Mouse (Mus musculus): ENCODE data around the gene Suox. TPM values are rescaled to one million over a fixed set of nuclear protein-coding genes. Genes with fewer than 3 reads are reported as not detected.

The Suox gene
- polyA plus RNA-seq, 1 experiment from 2014 or later, result 13.8 TPM

- H3K4me1 ChIP-seq, result no peaks in the 10 kb centered on the region
- H3K36me3 ChIP-seq, result no peaks in the 10 kb centered on the region
- H3K4me3 ChIP-seq, result no peak overlapping the region
- ATAC-seq (ENCODE audit: borderline replicate concordance, extremely low read depth, low FRiP score, low TSS enrichment), result no peak
- H3K9me3 ChIP-seq, result no peaks in the 10 kb centered on the region
- no peak overlapping the region for H3K27ac ChIP-seq
- no peak overlapping the region for H3K9ac ChIP-seq
- H3K4me2 ChIP-seq, result no peak overlapping the region
- H3K27me3 ChIP-seq, result no peaks in the 10 kb centered on the region
These were observed 11.4 kb downstream of the Suox start for GRCm38 (mm10) chr10:128662465-128662864.

DNA sequence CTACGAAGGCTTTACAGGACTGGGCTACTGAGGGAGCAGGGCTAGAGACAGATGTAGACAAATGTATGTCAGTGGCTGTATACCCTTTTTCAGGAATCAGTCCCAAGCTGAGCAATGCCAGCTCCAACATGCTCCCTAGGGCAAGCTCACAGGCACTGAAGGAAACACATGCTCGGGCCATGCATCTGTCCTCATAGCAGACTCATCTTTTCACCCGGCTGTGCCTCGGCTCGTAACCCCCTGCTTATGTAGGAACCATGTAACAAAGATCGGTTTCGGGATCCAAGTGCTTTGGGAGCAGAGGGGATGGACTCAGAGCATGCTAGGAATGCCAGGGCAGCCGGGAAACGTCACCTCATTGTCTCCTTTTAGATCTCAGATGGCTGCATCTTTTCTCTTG, 14.4 kb downstream of the Suox start:
- no peak overlapping the region for H3K9ac ChIP-seq
- H3K27ac ChIP-seq, result no peak overlapping the region
- 34% methylated on average over 9 of the region's 9 CpGs for WGBS

GRCm38 (mm10) chr10:128657844-128658243, 16.0 kb downstream of the Suox start:
- H3K4me2 ChIP-seq, result no peak overlapping the region
- H3K9me3 ChIP-seq, result no peaks in the 10 kb centered on the region
- no peak overlapping the region for H3K9ac ChIP-seq
- no peak for ATAC-seq (ENCODE audit: borderline replicate concordance, extremely low read depth, low FRiP score, low TSS enrichment)
- no peaks in the 10 kb centered on the region for H3K4me1 ChIP-seq
- no peak overlapping the region for H3K4me3 ChIP-seq
- no peak overlapping the region for H3K27ac ChIP-seq
- H3K27me3 ChIP-seq, result no peaks in the 10 kb centered on the region
- WGBS, result 43% methylated on average over 9 of the region's 9 CpGs
- H3K36me3 ChIP-seq, result no peaks in the 10 kb centered on the region

More for the DNA sequence above, 14.4 kb downstream of the Suox start:
- no peaks in the 10 kb centered on the region for H3K36me3 ChIP-seq
- ATAC-seq (ENCODE audit: borderline replicate concordance, extremely low read depth, low FRiP score, low TSS enrichment), result no peak
- no peaks in the 10 kb centered on the region for H3K9me3 ChIP-seq
- no peak overlapping the region for H3K4me3 ChIP-seq
- H3K4me1 ChIP-seq, result no peaks in the 10 kb centered on the region
- H3K4me2 ChIP-seq, result no peak overlapping the region
- H3K27me3 ChIP-seq, result no peaks in the 10 kb centered on the region

- H3K4me1 ChIP-seq, result no peaks in the 10 kb centered on the region
- H3K9ac ChIP-seq, result no peak overlapping the region
- no peak overlapping the region for H3K27ac ChIP-seq
- no peak overlapping the region for H3K4me3 ChIP-seq
- H3K36me3 ChIP-seq, result no peaks in the 10 kb centered on the region
- H3K9me3 ChIP-seq, result no peaks in the 10 kb centered on the region
- WGBS, result 72% methylated on average over 1 of the region's 1 CpGs
- ATAC-seq (ENCODE audit: borderline replicate concordance, extremely low read depth, low FRiP score, low TSS enrichment), result no peak
- H3K4me2 ChIP-seq, result no peak overlapping the region
- no peaks in the 10 kb centered on the region for H3K27me3 ChIP-seq
These were observed 17.1 kb downstream of the Suox start for GRCm38 (mm10) chr10:128656731-128657130.

DNA sequence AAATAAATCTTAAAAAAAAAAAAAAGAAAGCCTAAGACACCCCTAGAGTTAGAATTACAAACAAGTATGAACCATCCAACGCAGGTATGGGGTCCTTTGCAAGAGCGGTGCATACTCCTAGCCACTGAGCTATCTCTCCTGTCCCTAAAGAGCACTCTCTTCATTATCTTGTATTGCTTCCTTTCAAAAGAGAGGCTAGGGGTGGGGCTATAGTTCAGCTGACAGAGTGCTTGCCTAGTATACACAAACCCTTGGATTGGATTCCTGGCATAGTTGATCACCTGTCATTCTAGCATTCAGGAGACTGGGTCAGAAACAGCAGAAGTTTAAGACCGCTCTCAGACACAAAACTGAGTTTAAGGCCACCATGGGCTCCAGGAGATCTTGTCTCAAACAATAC, 18.6 kb downstream of the Suox start:
- ATAC-seq (ENCODE audit: borderline replicate concordance, extremely low read depth, low FRiP score, low TSS enrichment), result no peak
- peak overlapping the region; percentile 33; the same call in 1 of the 2 replicates for H3K27ac ChIP-seq

DNA sequence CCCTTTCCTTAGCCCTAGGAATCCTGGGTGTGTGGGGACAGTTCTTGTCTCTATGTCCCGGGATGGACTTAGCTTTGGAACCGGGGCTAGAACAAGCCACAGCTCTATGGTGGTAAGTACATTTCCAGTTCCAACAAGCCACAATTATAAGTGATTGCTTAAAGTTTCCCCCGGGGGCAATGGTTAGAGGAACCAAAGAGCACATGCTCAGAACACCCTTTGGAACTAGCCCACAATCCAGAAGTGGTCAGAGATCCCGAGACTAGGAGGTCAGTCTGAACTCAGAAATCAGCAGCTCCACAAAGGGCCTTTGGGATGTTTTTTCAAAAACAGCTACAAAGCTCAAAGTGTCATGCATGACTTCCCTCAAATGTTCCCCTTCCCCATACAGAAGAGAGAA, 20.0 kb downstream of the Suox start:
- Histone ChIP-seq H3K4me1 (no peaks in the 10 kb centered on the region), H3K4me3 (no peak overlapping the region), H3K9ac (no peak overlapping the region), H3K36me3 (no peaks in the 10 kb centered on the region), H3K4me2 (no peak overlapping the region), H3K27me3 (no peaks in the 10 kb centered on the region), H3K27ac (no peak overlapping the region), H3K9me3 (no peaks in the 10 kb centered on the region)
- WGBS, result 62% methylated on average over 4 of the region's 4 CpGs
- no peak for ATAC-seq (ENCODE audit: borderline replicate concordance, extremely low read depth, low FRiP score, low TSS enrichment)

More for the DNA sequence above, 18.6 kb downstream of the Suox start:
- Histone ChIP-seq H3K4me3 (no peak overlapping the region), H3K9ac (no peak overlapping the region), H3K4me2 (no peak overlapping the region), H3K27me3 (no peaks in the 10 kb centered on the region), H3K36me3 (no peaks in the 10 kb centered on the region), H3K4me1 (no peaks in the 10 kb centered on the region), H3K9me3 (no peaks in the 10 kb centered on the region)
- 27% methylated on average over 3 of the region's 3 CpGs for WGBS

DNA sequence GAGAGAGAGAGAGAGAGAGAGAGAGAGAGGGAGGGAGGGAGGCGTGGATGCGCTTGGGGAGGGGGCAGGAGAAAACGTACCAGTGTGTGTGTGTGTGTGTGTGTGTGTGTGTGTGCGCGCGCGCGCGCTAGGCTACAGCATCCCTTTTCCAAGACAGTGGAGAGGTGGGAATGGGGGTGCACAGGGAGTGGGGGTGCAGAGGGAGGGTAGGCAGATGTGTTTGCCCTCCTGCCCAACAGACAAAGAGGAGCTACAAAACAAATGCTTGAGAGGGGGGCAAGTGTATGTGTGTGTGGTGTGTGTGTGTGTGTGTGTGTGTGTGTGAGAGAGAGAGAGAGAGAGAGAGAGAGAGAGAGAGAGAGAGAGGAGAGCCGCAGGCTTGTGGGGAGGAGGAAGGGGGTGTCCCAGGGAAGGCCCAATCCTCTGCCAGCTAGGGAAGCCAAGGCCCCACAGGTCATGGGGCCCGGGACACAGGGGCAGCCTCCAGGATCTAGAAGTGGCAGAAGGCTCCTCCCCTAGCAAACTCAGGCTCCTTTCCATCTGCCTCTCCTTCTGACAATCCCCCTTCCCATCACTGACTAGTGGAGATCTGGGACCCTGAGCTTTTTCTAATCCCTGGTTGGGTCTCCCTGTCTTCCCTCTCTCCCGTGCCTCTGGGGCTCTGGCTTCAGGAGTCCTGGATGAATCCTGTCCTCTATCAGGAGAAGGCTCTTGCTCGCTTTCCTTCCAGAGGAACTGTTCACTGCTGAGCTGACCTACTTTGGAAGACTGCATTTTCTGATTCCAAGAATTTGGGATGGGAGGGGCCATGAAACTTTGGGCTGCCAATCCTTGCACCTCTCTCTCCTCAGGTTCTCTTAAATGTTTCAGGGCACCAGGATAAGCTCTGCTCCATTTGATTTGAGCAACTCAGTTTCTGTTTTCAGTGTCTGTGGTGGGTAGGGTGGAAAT, 27.5 kb downstream of the Suox start:
- peaks cover 25% of the 10 kb centered on the region; the same call in 1 of the 2 replicates for H3K4me1 ChIP-seq
- H3K27ac ChIP-seq, result no peak overlapping the region
- no peak overlapping the region for H3K9ac ChIP-seq
- WGBS, result 3% methylated on average over 13 of the region's 13 CpGs
- no peaks in the 10 kb centered on the region for H3K9me3 ChIP-seq
- 0 out of 2 replicates have a peak, but pooled peaks cover 4% of the 10 kb centered on the region for H3K27me3 ChIP-seq
- H3K4me2 ChIP-seq, result peak overlapping the region; percentile 89
- ATAC-seq (ENCODE audit: borderline replicate concordance, extremely low read depth, low FRiP score, low TSS enrichment), result peak; percentile 59; the same call in 1 of the 2 replicates
- peak overlapping the region; percentile 50 for H3K4me3 ChIP-seq
- no peaks in the 10 kb centered on the region for H3K36me3 ChIP-seq

DNA sequence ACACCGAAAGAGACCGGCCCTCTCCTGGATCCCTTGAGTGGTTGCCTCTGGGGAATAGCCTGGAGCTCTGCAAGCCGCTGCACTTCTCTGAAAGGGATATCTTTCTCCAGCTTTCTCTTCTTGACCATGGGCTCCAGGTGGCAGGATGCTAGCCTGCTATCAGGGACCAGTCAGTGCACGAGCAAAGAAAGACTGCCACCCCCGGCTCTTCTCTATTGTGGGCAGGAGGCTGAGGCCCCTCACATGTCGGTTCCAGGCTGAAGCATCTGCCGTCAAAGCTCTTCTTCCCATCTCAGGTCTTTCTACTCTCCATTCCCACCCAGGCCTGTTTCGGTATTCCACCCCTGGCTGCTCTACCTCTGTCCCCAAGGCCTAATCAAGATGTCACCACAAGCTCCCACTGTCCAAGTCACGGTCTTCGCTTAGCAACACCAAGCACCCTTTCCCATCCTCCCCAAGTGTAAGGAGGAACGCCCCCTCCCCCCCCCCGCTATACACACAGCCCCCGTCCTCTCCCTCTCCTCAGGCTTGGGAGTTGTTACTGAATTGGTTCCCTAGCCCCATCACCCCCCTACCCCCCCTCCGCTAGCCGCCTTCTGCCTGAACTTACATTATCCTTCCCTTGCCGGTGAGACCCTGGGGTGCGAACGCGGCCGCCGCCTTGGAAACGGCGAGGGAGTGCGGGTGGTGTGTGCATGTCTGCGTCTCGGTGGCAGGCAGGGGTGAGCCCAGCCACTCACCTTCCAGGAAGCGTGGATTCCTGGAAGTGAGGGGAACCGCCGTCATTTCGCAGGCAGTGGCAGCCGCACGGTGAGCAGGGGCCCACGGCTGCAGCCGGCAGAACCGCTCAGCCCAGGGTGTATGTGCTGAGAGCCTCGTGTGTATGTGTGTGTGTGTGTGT, 28.5 kb downstream of the Suox start, which contains the start of gene Ikzf4:
Ikzf4 (minus strand) TSS at position 881 of the 901 bp plus-strand sequence.
- Histone ChIP-seq H3K4me1 (peaks cover 25% of the 10 kb centered on the region; the same call in 1 of the 2 replicates), H3K36me3 (no peaks in the 10 kb centered on the region), H3K9ac (peak within 1 kb of the TSS; percentile 53), H3K27ac (no peak within 1 kb of the TSS), H3K4me2 (peak within 1 kb of the TSS; percentile 89), H3K9me3 (no peaks in the 10 kb centered on the region), H3K27me3 (0 out of 2 replicates have a peak, but pooled peaks cover 4% of the 10 kb centered on the region), H3K4me3 (peak within 1 kb of the TSS; percentile 50)
- WGBS, result 5% methylated on average over 35 of the region's 36 CpGs
- ATAC-seq (ENCODE audit: borderline replicate concordance, extremely low read depth, low FRiP score, low TSS enrichment), result peak; percentile 67; the same call in 1 of the 2 replicates

DNA sequence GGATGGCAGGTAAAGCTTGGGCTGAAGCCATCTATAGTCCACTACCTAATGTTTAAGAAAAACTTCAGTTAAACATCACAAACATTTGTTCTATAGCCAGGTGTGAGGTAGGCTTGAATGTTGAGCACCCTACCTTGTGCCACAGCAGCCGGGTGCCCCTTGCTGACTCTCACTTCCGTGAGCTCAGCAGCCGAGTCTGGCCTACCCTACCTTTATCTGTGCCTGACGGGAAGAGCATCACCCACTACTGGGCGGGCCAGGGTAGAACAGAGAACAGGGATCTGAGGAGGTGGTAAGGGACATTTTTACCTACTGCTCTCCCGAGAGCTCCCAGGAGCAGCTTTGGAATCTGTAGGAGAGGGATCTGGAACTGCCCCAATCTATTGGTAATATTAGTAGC, 31.1 kb downstream of the Suox start:
- Histone ChIP-seq H3K4me2 (no peak overlapping the region), H3K27me3 (0 out of 2 replicates have a peak, but pooled peaks cover 4% of the 10 kb centered on the region), H3K4me3 (no peak overlapping the region), H3K27ac (no peak overlapping the region), H3K9me3 (no peaks in the 10 kb centered on the region), H3K9ac (no peak overlapping the region), H3K4me1 (peaks cover 25% of the 10 kb centered on the region; the same call in 1 of the 2 replicates), H3K36me3 (no peaks in the 10 kb centered on the region)
- ATAC-seq (ENCODE audit: borderline replicate concordance, extremely low read depth, low FRiP score, low TSS enrichment), result no peak
- 78% methylated on average over 6 of the region's 6 CpGs for WGBS

- 59% methylated on average over 7 of the region's 7 CpGs for WGBS
- Histone ChIP-seq H3K9ac (no peak overlapping the region), H3K4me2 (no peak overlapping the region), H3K9me3 (no peaks in the 10 kb centered on the region), H3K4me1 (peaks cover 25% of the 10 kb centered on the region; the same call in 1 of the 2 replicates), H3K27me3 (0 out of 2 replicates have a peak, but pooled peaks cover 4% of the 10 kb centered on the region), H3K4me3 (no peak overlapping the region), H3K27ac (no peak overlapping the region), H3K36me3 (no peaks in the 10 kb centered on the region)
- 0 out of 2 replicates have a peak, but pooled peaks have one; percentile 9 for ATAC-seq (ENCODE audit: borderline replicate concordance, extremely low read depth, low FRiP score, low TSS enrichment)
These were observed 32.0 kb downstream of the Suox start for GRCm38 (mm10) chr10:128641871-128642270.

DNA sequence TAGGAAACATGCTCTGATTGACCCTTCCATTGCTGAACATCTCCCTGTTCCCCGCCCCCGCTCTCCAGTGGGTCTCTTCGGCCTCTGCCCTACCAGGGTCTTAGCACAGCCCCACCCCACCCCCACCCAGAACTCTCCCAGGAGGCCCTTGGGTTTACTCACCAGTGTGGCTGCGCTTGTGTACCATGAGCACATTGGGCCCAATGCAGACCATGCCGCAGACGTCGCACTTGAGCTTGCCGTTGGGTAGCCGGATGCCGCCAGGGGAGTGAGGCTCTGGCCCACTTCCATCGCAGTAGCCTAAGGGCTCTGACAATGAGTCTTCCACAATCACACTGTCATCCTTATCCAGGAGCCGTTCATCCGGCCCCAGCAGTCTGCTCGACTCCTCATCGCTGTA, 33.0 kb downstream of the Suox start:
- H3K27me3 ChIP-seq, result 0 out of 2 replicates have a peak, but pooled peaks cover 4% of the 10 kb centered on the region
- H3K27ac ChIP-seq, result no peak overlapping the region
- no peaks in the 10 kb centered on the region for H3K36me3 ChIP-seq
- peaks cover 17% of the 10 kb centered on the region; the same call in 1 of the 2 replicates for H3K4me1 ChIP-seq
- 90% methylated on average over 15 of the region's 15 CpGs for WGBS
- no peak overlapping the region for H3K9ac ChIP-seq
- no peaks in the 10 kb centered on the region for H3K9me3 ChIP-seq
- ATAC-seq (ENCODE audit: borderline replicate concordance, extremely low read depth, low FRiP score, low TSS enrichment), result no peak
- H3K4me3 ChIP-seq, result no peak overlapping the region
- no peak overlapping the region for H3K4me2 ChIP-seq
